Mouse (Mus musculus) neural tube, embryonic 11.5 days (tissue): ENCODE measurements at regions not wholly inside any gene's neighbourhood (a gene's known extent, or its start where the extent isn't known, plus 50 kb on each side); places are given as distances from the start of the nearest gene placed in this dataset.

ENCODE experiments used
- ATAC-seq: fragments of 200-750 bp; cut with Nextera tagmentation; 2 replicates; pipeline ENCODE4 v1.8.0; 2017; ENCODE audit warnings: moderate number of reproducible peaks, mild to moderate bottlenecking, moderate TSS enrichment, moderate library complexity; ENCODE audit not compliant: insufficient read depth, low FRiP score, low TSS enrichment
- DNase-seq: peaks from one replicate; pipeline ENCODE4 v3.0.0-alpha.2; 2015; ENCODE audit warnings: low spot score
- H3K27ac ChIP-seq: fragments of 300-500 bp; sonication (generic); 2 replicates; pipeline ENCODE4 v1.5.1; 2014; ENCODE audit warnings: low read depth, mild to moderate bottlenecking, low read length
- H3K27me3 ChIP-seq: fragments of 300-500 bp; sonication (generic); 2 replicates; pipeline ENCODE4 v1.6.1; 2014; ENCODE audit warnings: mild to moderate bottlenecking, low read length, mixed read lengths; ENCODE audit not compliant: control insufficient read depth, insufficient read depth
- H3K36me3 ChIP-seq: fragments of 300-500 bp; sonication (generic); 2 replicates; pipeline ENCODE4 v1.6.1; 2014; ENCODE audit warnings: mild to moderate bottlenecking, low read length, moderate library complexity, mixed read lengths; ENCODE audit not compliant: control insufficient read depth, insufficient read depth
- H3K4me1 ChIP-seq: fragments of 300-500 bp; sonication (generic); 2 replicates; pipeline ENCODE4 v1.6.1; 2014; ENCODE audit warnings: low read length, mixed read lengths; ENCODE audit not compliant: control insufficient read depth, insufficient read depth
- H3K4me2 ChIP-seq: fragments of 300-500 bp; sonication (generic); 2 replicates; pipeline ENCODE4 v1.6.1; 2014; ENCODE audit warnings: low read depth, mild to moderate bottlenecking, moderate library complexity
- H3K4me3 ChIP-seq: fragments of 300-500 bp; sonication (generic); 2 replicates; pipeline ENCODE4 v1.5.1; 2014; ENCODE audit warnings: low read depth, low read length
- H3K9ac ChIP-seq: fragments of 300-500 bp; sonication (generic); 2 replicates; pipeline ENCODE4 v1.6.1; 2014; ENCODE audit warnings: mild to moderate bottlenecking, low read length
- H3K9me3 ChIP-seq: fragments of 300-500 bp; sonication (generic); 2 replicates; pipeline ENCODE4 v1.6.1; 2016; ENCODE audit warnings: low read length; ENCODE audit not compliant: control insufficient read depth
- WGBS: fragments of 180-500 bp; shearing (Covaris S2); extraction: QIAGEN DNeasy Blood & Tissue Kit; methylation state at CpG from one replicate; pipeline ENCODE4 v1.1.7; 2014; 5-methylcytosine and 5-hydroxymethylcytosine counted together

DNA sequence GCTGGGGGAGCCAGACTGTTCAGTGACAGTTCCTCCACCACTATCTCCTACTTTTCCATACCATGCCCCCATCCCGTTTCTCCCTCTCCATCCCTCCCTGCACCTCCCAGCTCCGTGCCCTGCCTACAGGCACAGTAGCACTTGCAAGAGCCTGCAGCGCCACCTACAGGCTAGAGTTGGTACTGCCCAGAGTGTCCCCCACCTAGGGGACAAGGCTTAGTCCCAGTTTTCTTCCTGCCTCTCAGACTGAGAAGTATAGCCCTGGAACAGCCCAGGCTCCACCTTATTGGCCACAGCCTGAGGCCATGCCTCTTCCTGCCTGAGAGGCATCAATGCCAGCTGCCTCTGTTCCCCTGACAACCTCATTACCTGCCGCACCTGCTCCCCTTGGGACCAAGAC, 351.3 kb downstream of the Ptpru start:
- H3K27me3 ChIP-seq = no peaks in the 10 kb centered on the region
- H3K4me3 ChIP-seq = no peak overlapping the region
- H3K9me3 ChIP-seq = no peaks in the 10 kb centered on the region
- no peak overlapping the region for H3K4me2 ChIP-seq
- WGBS = 9% methylated on average over 4 of the region's 4 CpGs
- H3K36me3 ChIP-seq = no peaks in the 10 kb centered on the region
- ATAC-seq = peak; percentile 58
- H3K27ac ChIP-seq = no peak overlapping the region
- DNase-seq = peak; percentile 86
- H3K9ac ChIP-seq = no peak overlapping the region
- peaks cover 20% of the 10 kb centered on the region for H3K4me1 ChIP-seq

- DNase-seq = no peak
- no peak overlapping the region for H3K27ac ChIP-seq
- H3K4me3 ChIP-seq = no peak overlapping the region
- no peak overlapping the region for H3K9ac ChIP-seq
- no peaks in the 10 kb centered on the region for H3K9me3 ChIP-seq
- no peaks in the 10 kb centered on the region for H3K27me3 ChIP-seq
- H3K36me3 ChIP-seq = no peaks in the 10 kb centered on the region
- 37% methylated on average over 6 of the region's 6 CpGs for WGBS
- H3K4me1 ChIP-seq = peaks cover 20% of the 10 kb centered on the region
- ATAC-seq = no peak
- no peak overlapping the region for H3K4me2 ChIP-seq
Observed at GRCm38 (mm10) chr4:131488246-131488645, 349.8 kb downstream of the Ptpru start.

- no peak overlapping the region for H3K4me3 ChIP-seq
- no peak overlapping the region for H3K27ac ChIP-seq
- H3K4me1 ChIP-seq = peaks cover 18% of the 10 kb centered on the region
- H3K36me3 ChIP-seq = no peaks in the 10 kb centered on the region
- no peak overlapping the region for H3K4me2 ChIP-seq
- no peak for ATAC-seq
- DNase-seq = no peak
- H3K9me3 ChIP-seq = no peaks in the 10 kb centered on the region
- H3K9ac ChIP-seq = no peak overlapping the region
- no peaks in the 10 kb centered on the region for H3K27me3 ChIP-seq
- 50% methylated on average over 3 of the region's 3 CpGs for WGBS
Observed at GRCm38 (mm10) chr4:131489056-131489455, 349.0 kb downstream of the Ptpru start.

GRCm38 (mm10) chr4:131491960-131492359, 346.1 kb downstream of the Ptpru start:
- DNase-seq (no peak), ATAC-seq (no peak)
- Histone ChIP-seq H3K9ac (no peak overlapping the region), H3K4me2 (no peak overlapping the region), H3K4me1 (peaks cover 17% of the 10 kb centered on the region), H3K4me3 (no peak overlapping the region), H3K27me3 (no peaks in the 10 kb centered on the region), H3K36me3 (no peaks in the 10 kb centered on the region), H3K27ac (no peak overlapping the region), H3K9me3 (no peaks in the 10 kb centered on the region)
- WGBS = 67% methylated on average over 4 of the region's 4 CpGs

DNA sequence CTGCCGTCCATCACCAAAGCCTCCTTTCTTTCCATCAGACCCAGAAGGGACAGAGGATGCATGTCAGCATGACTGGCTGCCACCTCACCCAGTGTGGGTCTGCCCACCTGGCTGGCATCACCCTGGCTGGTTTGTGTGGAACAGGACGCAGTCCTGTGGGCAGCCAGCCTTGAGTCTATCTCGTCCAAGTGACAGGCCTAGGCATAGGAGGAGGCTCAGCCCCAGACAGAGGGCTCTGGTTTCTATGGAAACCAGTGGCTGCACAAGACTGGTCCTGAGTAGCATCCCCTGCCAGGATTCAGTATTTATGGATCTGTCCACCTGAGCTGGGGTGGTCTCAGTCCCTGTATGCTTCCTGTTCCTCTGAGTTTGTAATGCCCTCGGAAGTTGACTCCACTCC, 344.4 kb downstream of the Ptpru start:
- Histone ChIP-seq H3K4me1 (peaks cover 5% of the 10 kb centered on the region), H3K4me3 (no peak overlapping the region), H3K27me3 (no peaks in the 10 kb centered on the region), H3K36me3 (no peaks in the 10 kb centered on the region), H3K9ac (no peak overlapping the region), H3K4me2 (no peak overlapping the region), H3K27ac (no peak overlapping the region), H3K9me3 (no peaks in the 10 kb centered on the region)
- ATAC-seq = no peak
- DNase-seq = no peak
- 57% methylated on average over 4 of the region's 4 CpGs for WGBS

- no peaks in the 10 kb centered on the region for H3K27me3 ChIP-seq
- DNase-seq (no peak), ATAC-seq (no peak)
- no peaks in the 10 kb centered on the region for H3K4me1 ChIP-seq
- 63% methylated on average over 5 of the region's 5 CpGs for WGBS
- no peak overlapping the region for H3K4me2 ChIP-seq
- H3K36me3 ChIP-seq = no peaks in the 10 kb centered on the region
- no peak overlapping the region for H3K27ac ChIP-seq
- no peak overlapping the region for H3K9ac ChIP-seq
- no peaks in the 10 kb centered on the region for H3K9me3 ChIP-seq
- no peak overlapping the region for H3K4me3 ChIP-seq
Observed at GRCm38 (mm10) chr4:131496900-131497299, 341.2 kb downstream of the Ptpru start.

DNA sequence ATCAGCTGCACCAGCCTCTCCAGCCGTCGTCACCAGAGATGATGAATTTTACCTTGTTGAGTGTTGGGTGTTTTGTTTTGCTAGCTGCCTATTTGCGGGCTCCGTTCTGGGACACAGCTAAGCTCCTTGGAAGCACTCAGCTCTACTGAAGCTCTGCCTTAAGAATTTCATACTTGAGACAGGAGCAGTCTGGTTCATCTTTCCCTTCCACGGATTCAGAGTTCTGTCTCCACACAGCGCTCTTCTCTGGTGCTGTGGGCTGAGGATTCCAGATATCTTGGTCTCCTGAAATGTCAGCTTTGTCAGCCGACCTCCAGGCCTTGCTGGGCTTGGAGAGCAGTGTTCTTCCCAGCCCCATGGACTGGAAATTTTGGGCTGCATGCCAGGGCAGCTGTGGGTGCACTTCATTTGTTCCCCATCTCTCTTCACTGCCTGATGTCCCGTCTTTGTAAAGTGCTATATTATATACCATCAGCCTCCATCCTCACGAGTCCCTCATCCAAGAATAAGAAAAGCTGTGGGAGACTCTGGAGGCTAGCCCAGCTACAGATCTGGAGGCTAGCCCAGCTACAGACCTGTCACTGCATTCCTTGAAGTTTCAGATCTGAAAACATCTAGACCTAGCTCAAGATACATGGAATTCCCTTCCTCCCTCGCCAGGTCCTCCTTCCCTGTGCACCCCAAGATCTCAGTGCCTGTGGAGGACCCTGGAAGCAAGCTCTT, 337.0 kb downstream of the Ptpru start:
- no peaks in the 10 kb centered on the region for H3K27me3 ChIP-seq
- no peaks in the 10 kb centered on the region for H3K4me1 ChIP-seq
- H3K9me3 ChIP-seq = no peaks in the 10 kb centered on the region
- H3K36me3 ChIP-seq = no peaks in the 10 kb centered on the region
- no peak overlapping the region for H3K27ac ChIP-seq
- ATAC-seq (no peak), DNase-seq (no peak)
- H3K9ac ChIP-seq = no peak overlapping the region
- no peak overlapping the region for H3K4me2 ChIP-seq
- H3K4me3 ChIP-seq = no peak overlapping the region
- 84% methylated on average over 10 of the region's 10 CpGs for WGBS

DNA sequence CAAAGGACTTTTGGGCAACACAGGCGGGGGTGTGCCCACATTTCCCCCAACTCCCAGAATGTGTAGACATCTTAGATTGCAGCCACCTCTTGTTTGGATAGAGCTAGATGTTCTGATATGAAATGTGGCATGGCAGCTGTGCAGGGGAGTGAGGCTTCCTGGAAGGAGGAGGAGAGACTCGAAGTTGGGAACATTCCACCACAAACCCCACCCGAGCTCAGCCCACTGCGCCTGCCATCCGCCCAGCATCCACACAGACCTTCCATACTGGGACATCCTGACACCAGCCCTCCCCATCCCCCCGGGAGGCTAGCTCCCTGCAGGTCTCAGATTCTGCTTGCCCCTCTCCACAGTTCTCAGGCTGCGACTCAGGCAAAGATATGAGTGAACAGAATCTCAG, 329.9 kb downstream of the Ptpru start:
- DNase-seq = no peak
- no peaks in the 10 kb centered on the region for H3K27me3 ChIP-seq
- no peak overlapping the region for H3K9ac ChIP-seq
- no peak overlapping the region for H3K4me3 ChIP-seq
- WGBS = 76% methylated on average over 7 of the region's 7 CpGs
- no peak overlapping the region for H3K4me2 ChIP-seq
- H3K27ac ChIP-seq = no peak overlapping the region
- ATAC-seq = no peak
- no peaks in the 10 kb centered on the region for H3K36me3 ChIP-seq
- no peaks in the 10 kb centered on the region for H3K9me3 ChIP-seq
- no peaks in the 10 kb centered on the region for H3K4me1 ChIP-seq

- H3K27ac ChIP-seq = no peak overlapping the region
- H3K4me2 ChIP-seq = no peak overlapping the region
- DNase-seq (no peak), ATAC-seq (no peak)
- H3K36me3 ChIP-seq = no peaks in the 10 kb centered on the region
- H3K9ac ChIP-seq = no peak overlapping the region
- H3K4me1 ChIP-seq = no peaks in the 10 kb centered on the region
- no peak overlapping the region for H3K4me3 ChIP-seq
- H3K27me3 ChIP-seq = no peaks in the 10 kb centered on the region
- no peaks in the 10 kb centered on the region for H3K9me3 ChIP-seq
- WGBS = 45% methylated on average over 3 of the region's 3 CpGs
Observed at GRCm38 (mm10) chr4:131511586-131511985, 326.5 kb downstream of the Ptpru start.
